Mouse (Mus musculus): Measurements from ENCODE around the gene Tsfm.

Gene Tsfm

GRCm38 (mm10) chr10:126962271-126962965 is 68.2 kb downstream of the Tsfm start:
- no peak for DNase-seq (ENCODE audit: low read depth, low spot score)

- no peak for DNase-seq (ENCODE audit: low read depth, low spot score)
These were observed 68.9 kb downstream of the Tsfm start for GRCm38 (mm10) chr10:126961757-126962156.
